Comparison of ENCODE assay signal across 7 mouse cellular contexts in the genomic region with DNA sequence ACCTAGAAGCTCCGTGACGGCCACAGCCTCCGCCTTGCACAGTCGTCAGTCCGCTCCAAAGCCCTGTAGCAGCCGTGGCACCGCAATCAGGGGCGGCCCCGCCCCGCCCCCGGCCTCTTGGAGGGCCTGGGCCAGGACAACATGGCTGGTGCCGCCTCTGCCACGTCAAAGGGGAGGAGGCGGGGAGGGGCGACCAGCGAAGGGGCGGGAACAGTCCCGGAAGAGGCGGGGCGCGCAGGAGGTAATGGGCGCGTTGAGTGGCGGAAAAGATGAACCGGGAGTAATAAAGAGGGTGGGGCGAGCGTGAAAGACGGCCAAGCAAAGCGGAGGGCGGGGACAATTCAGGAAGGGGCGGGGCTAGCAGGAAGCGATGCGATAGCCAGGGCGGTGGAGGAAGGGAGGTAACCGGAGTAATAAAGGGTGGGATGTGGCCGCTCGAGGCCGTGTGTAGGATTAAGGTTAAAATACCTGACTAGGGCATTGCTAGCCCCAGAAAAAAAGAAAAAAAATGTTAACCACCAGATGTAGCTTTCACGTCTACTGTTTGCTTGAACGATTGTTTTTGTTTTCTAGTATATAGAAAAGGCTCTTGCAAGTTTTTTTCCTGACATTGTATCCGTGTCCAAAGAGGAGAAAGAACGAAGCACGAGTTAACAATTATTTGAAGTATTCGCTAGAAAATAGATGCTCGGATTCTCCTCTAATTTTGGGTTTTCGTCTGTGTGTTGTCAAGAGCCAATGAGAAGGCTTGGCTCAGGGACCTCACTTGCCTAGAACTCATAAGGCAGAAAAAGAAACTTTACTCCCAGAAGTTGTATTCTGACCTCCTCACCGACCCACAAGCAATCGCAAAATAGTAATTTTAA. TPM values are rescaled to one million over a fixed set of nuclear protein-coding genes. Genes with fewer than 3 reads are reported as not detected.
DNase-seq lines count a peak whose midpoint lies in the region; ATAC-seq lines count a peak whose summit lies in the region.

A gene (minus strand): TSS at position 174 of the 866 bp plus-strand sequence.

- H3K27ac ChIP-seq in intestine, embryonic 16.5 days (ENCODE audit: low read length): peak within 1 kb of the TSS; percentile 97
- peak within 1 kb of the TSS; percentile 74 for H3K27ac ChIP-seq in midbrain, embryonic 11.5 days (ENCODE audit: low read depth, low read length)

- peak within 1 kb of the TSS; percentile 71 for H3K4me2 ChIP-seq in intestine, embryonic 16.5 days (ENCODE audit: low read depth, low read length)
- peak within 1 kb of the TSS; percentile 85 for H3K4me2 ChIP-seq in midbrain, embryonic 11.5 days

- H3K4me1 ChIP-seq in intestine, embryonic 16.5 days (ENCODE audit: control insufficient read depth, insufficient read depth, low read length): peaks cover 12% of the 10 kb centered on the region
- H3K4me1 ChIP-seq in midbrain, embryonic 11.5 days (ENCODE audit: control insufficient read depth, insufficient read depth, low read length): peaks cover 4% of the 10 kb centered on the region; the same call in 1 of the 2 replicates

- 1% methylated on average over 48 of the region's 48 CpGs for whole genome bisulfite sequencing in intestine, embryonic 16.5 days
- under 1% methylated on average over 47 of the region's 48 CpGs for WGBS in midbrain, embryonic 11.5 days

- intact Hi-C loops in left cerebral cortex, postnatal 36 days (cut with DNase I): loop anchor here (2.0 to 5.0 kb wide), 2 partner anchors 55 to 120 kb away; a partner anchor contains a TSS

- no peaks in the 10 kb centered on the region for H3K9me3 ChIP-seq in intestine, embryonic 16.5 days (ENCODE audit: control insufficient read depth, low read length)
- no peaks in the 10 kb centered on the region for H3K9me3 ChIP-seq in midbrain, embryonic 11.5 days (ENCODE audit: control insufficient read depth, low read length)

- no peaks in the 10 kb centered on the region for H3K36me3 ChIP-seq in intestine, embryonic 16.5 days (ENCODE audit: control insufficient read depth, insufficient read depth, low read length)
- no peaks in the 10 kb centered on the region for H3K36me3 ChIP-seq in midbrain, embryonic 11.5 days (ENCODE audit: control insufficient read depth, insufficient read depth, low read length)

- H3K9ac ChIP-seq in intestine, embryonic 16.5 days (ENCODE audit: low read depth, low read length): peak within 1 kb of the TSS; percentile 90
- peak within 1 kb of the TSS; percentile 80 for H3K9ac ChIP-seq in midbrain, embryonic 11.5 days (ENCODE audit: low read length)

- peak within 1 kb of the TSS; percentile 81 for H3K4me3 ChIP-seq in intestine, embryonic 16.5 days (ENCODE audit: low read length)
- peak within 1 kb of the TSS; percentile 75 for H3K4me3 ChIP-seq in midbrain, embryonic 11.5 days (ENCODE audit: low read depth, low read length)

- no peaks in the 10 kb centered on the region for H3K27me3 ChIP-seq in intestine, embryonic 16.5 days (replicated peaks; ENCODE audit: control insufficient read depth, insufficient read depth, low read length)
- no peaks in the 10 kb centered on the region for H3K27me3 ChIP-seq in midbrain, embryonic 11.5 days (ENCODE audit: control insufficient read depth, insufficient read depth, low read length)

- ATAC-seq in intestine, embryonic 16.5 days: peak; percentile 97
- ATAC-seq in midbrain, embryonic 11.5 days (ENCODE audit: low FRiP score): peak; percentile 97

- peak; percentile 100 for DNase-seq in adrenal gland, adult 2 months
- DNase-seq in embryo, embryonic 11.5 days (ENCODE audit: low read depth, low spot score): peak; percentile 96
- DNase-seq in gastrocnemius, postnatal 4 days (ENCODE audit: low spot score in 2 of 2): peak; percentile 95 to 98
- DNase-seq in left cerebral cortex, postnatal 36 days (ENCODE audit: low spot score in 2 of 2): peak; percentile 97 to 98
- DNase-seq in midbrain, embryonic 11.5 days (ENCODE audit: low spot score, missing footprints): peak; percentile 99
- peak; percentile 98 for DNase-seq in skeletal muscle tissue, adult 2 months (ENCODE audit: low read depth, low spot score)

RNA-seq across cellular contexts. Expression of the gene that starts here (rescaled TPM):
- total RNA-seq in adrenal gland, adult 2 months (2021): 10 to 100 TPM; 38.8 to 48.9 TPM
- polyA plus RNA-seq in adrenal gland, adult 2 months (2012; rRNA removed): 7.2 and 10.6 TPM in 2 replicates
- 10 to 100 TPM; 67.4 to 71.8 TPM for total RNA-seq in gastrocnemius, postnatal 4 days (2021)
- polyA plus RNA-seq in intestine, embryonic 16.5 days (2015; fragmentation: Nextera tagmentation; extraction: Ambion mirVana): 90.5 and 110 TPM in 2 replicates
- total RNA-seq in left cerebral cortex, postnatal 36 days (2021): 100 to 1,000 TPM in 1 of 2 experiments, 10 to 100 TPM in 1; 96.3 to 103 TPM
- 90.3 and 97.4 TPM in 2 replicates for polyA plus RNA-seq in midbrain, embryonic 11.5 days (2014; fragmentation: Nextera tagmentation; extraction: Ambion mirVana)

Comparison
In these comparisons a context has a peak if more than half of its experiments do, and no peak if none do; other contexts are left out.
1. Peak in every context shown above with its lines: DNase-seq, ATAC-seq, H3K4me3 ChIP-seq and H3K27ac ChIP-seq.